Mouse (Mus musculus): ENCODE results near the gene Gabrg3. TPM values are rescaled to one million over a fixed set of nuclear protein-coding genes. Genes with fewer than 3 reads are reported as not detected.

Gene Gabrg3
- polyA plus RNA-seq, 1 experiment from 2014 or later = 0.45 TPM

- H3K27ac ChIP-seq = no peak overlapping the region
- H3K36me3 ChIP-seq = no peaks in the 10 kb centered on the region
- H3K4me1 ChIP-seq = no peaks in the 10 kb centered on the region
- H3K4me3 ChIP-seq = no peak overlapping the region
- WGBS = 51% methylated on average over 6 of the region's 6 CpGs
- no peak overlapping the region for H3K4me2 ChIP-seq
- no peaks in the 10 kb centered on the region for H3K9me3 ChIP-seq
- no peak for ATAC-seq (ENCODE audit: borderline replicate concordance, extremely low read depth, low FRiP score, low TSS enrichment)
- H3K9ac ChIP-seq = no peak overlapping the region
- H3K27me3 ChIP-seq = no peaks in the 10 kb centered on the region
These were observed 23.2 kb downstream of the Gabrg3 start for GRCm38 (mm10) chr7:57363812-57364211.

DNA sequence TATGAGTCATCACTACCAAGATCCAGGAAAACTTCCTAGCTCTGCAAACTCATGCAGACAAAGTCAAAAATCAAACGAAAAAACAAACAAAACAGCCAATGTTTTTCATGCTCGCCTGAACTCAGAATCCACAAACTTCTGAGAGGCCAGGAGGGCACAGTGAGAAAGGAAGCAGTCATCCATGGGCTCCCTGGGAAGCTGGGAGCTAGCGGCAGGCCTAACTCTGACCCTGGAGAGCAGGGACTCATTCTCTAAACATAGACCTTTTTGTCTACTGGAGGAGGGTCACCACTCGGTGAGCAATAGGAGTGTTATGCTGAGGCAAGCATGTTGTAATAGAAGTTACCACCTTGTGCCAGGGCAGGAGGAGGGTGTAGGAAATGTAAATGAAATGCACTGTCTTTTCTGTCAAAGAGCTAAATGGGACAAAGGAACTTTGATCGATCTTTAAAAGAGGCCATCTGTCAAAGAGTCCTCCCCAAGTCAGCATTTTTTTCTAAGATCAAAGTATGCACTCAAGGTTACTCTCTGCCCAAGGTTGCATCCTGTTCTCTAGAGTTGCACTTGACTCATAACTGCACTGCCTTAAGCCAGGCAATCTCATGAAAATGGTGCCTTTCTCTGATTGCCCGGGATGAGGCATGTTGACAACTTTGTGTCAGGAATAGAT lies 29.0 kb downstream of the Gabrg3 start:
- H3K36me3 ChIP-seq = no peaks in the 10 kb centered on the region
- WGBS = 56% methylated on average over 6 of the region's 6 CpGs
- H3K4me3 ChIP-seq = no peak overlapping the region
- no peak for ATAC-seq (ENCODE audit: borderline replicate concordance, extremely low read depth, low FRiP score, low TSS enrichment)
- H3K27ac ChIP-seq = no peak overlapping the region
- no peaks in the 10 kb centered on the region for H3K27me3 ChIP-seq
- no peak overlapping the region for H3K9ac ChIP-seq
- no peaks in the 10 kb centered on the region for H3K4me1 ChIP-seq
- no peak overlapping the region for H3K4me2 ChIP-seq
- no peaks in the 10 kb centered on the region for H3K9me3 ChIP-seq

DNA sequence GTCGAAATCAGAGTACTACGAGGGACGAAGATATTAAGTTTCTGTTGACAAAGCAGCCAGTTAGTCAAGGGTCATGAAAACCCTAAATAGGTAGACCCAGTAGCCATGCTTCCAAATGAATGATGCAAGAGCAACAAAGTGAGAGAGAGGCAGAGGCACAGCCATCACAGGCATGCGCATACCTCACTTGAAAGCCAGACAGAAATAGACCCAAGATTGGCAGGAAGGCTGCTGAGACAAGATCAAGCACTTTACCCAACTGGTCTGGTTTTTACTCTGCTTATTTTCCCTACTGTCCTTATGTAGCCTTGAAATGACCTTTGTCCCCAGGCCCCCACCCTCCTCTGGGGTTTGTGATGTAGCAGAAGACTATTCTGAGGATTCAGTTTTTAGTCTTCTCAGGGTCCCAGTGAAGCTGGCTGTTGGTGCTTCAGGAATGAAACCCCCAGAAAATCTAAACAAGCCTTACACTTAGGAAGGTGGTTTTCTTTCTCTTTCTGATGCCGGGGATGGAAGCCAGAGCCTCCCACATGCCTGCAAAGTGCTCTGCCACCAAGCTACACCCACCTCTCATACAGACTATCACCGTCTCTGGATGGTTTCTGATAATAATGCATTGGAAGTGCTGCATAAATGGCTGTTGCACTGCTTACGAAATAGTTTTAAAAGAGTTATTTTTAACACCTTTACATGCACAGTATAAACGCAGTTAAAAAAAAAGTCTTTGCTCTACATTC lies 30.3 kb downstream of the Gabrg3 start:
- H3K4me1 ChIP-seq = no peaks in the 10 kb centered on the region
- no peak for ATAC-seq (ENCODE audit: borderline replicate concordance, extremely low read depth, low FRiP score, low TSS enrichment)
- WGBS = 80% methylated on average over 8 of the region's 8 CpGs
- H3K27ac ChIP-seq = no peak overlapping the region
- no peaks in the 10 kb centered on the region for H3K9me3 ChIP-seq
- no peak overlapping the region for H3K4me2 ChIP-seq
- H3K4me3 ChIP-seq = no peak overlapping the region
- no peaks in the 10 kb centered on the region for H3K36me3 ChIP-seq
- H3K9ac ChIP-seq = no peak overlapping the region
- no peaks in the 10 kb centered on the region for H3K27me3 ChIP-seq

DNA sequence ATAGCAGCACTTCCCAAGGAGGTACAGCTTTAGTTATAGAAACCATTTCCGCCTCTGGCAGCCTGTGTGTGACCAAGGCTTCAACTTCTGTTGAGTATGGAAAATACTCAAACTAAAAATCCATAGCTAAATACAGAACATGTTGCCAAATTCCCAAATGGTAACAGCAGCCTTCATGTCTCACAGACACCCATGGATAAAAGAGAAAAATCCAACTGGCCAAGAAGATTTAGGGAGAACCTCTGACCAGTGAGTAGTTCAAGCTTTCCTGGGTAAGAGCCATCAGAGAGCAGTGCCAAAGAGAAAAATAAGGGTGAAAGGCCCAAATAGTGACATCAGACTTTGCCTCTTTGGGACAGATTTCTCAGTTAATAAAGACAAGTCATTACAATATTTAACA lies 38.2 kb downstream of the Gabrg3 start:
- H3K4me2 ChIP-seq = no peak overlapping the region
- H3K36me3 ChIP-seq = no peaks in the 10 kb centered on the region
- H3K27me3 ChIP-seq = no peaks in the 10 kb centered on the region
- H3K9ac ChIP-seq = no peak overlapping the region
- H3K9me3 ChIP-seq = no peaks in the 10 kb centered on the region
- WGBS = 49% methylated on average over 1 of the region's 1 CpGs
- no peak overlapping the region for H3K4me3 ChIP-seq
- H3K27ac ChIP-seq = no peak overlapping the region
- peak; percentile 80; the same call in 1 of the 2 replicates for ATAC-seq (ENCODE audit: borderline replicate concordance, extremely low read depth, low FRiP score, low TSS enrichment)
- no peaks in the 10 kb centered on the region for H3K4me1 ChIP-seq

DNA sequence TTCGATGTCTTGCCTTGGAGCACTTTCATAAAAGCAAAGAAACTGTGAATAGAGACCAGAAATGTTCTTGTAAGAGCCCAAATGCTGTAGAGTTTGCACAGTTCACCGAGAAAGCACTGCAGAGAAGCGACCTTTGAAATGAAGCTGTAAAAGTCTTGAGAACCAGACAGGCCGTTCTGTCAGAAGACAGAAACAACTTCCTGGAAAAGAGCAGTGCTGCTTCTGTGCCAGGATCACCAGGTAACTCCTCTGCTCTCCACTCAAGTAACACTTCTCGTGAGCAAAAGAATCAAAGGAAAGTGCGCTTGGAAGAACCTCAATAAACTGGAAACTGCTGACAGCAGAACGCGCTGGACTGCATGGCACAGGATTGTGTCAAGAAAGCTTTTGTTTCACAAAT lies 45.1 kb downstream of the Gabrg3 start:
- Histone ChIP-seq H3K27me3 (no peaks in the 10 kb centered on the region), H3K4me1 (no peaks in the 10 kb centered on the region), H3K9ac (no peak overlapping the region), H3K4me2 (no peak overlapping the region), H3K9me3 (no peaks in the 10 kb centered on the region), H3K36me3 (no peaks in the 10 kb centered on the region), H3K4me3 (no peak overlapping the region), H3K27ac (no peak overlapping the region)
- no peak for ATAC-seq (ENCODE audit: borderline replicate concordance, extremely low read depth, low FRiP score, low TSS enrichment)
- 68% methylated on average over 8 of the region's 8 CpGs for WGBS

DNA sequence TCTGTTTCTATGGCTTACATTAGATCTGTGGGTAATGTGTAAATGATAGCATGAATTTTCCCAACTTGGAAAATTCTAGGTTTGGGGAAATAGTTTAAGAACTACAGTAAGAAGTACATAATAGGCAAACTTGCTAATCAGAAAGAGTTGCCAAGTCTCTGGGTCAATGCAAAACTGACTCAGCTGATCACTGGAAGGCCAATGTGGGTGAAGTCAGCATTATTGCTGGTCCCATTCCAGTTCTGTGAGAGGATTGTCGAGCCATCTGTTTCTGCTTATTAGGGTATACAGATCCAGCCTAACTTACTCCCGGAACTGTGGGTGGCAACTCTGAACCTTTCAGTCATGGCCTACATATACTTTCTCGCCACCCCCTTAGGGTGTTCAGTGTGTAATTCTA lies 55.8 kb downstream of the Gabrg3 start:
- no peak overlapping the region for H3K4me2 ChIP-seq
- H3K9me3 ChIP-seq = no peaks in the 10 kb centered on the region
- no peak overlapping the region for H3K4me3 ChIP-seq
- WGBS = 83% methylated on average over 3 of the region's 3 CpGs
- no peak for ATAC-seq (ENCODE audit: borderline replicate concordance, extremely low read depth, low FRiP score, low TSS enrichment)
- H3K36me3 ChIP-seq = no peaks in the 10 kb centered on the region
- no peaks in the 10 kb centered on the region for H3K27me3 ChIP-seq
- H3K27ac ChIP-seq = no peak overlapping the region
- no peaks in the 10 kb centered on the region for H3K4me1 ChIP-seq
- H3K9ac ChIP-seq = no peak overlapping the region

GRCm38 (mm10) chr7:57330240-57330639 lies 56.7 kb downstream of the Gabrg3 start:
- 71% methylated on average over 4 of the region's 4 CpGs for WGBS
- Histone ChIP-seq H3K27ac (no peak overlapping the region), H3K27me3 (no peaks in the 10 kb centered on the region), H3K36me3 (no peaks in the 10 kb centered on the region), H3K4me2 (no peak overlapping the region), H3K4me1 (no peaks in the 10 kb centered on the region), H3K4me3 (no peak overlapping the region), H3K9ac (no peak overlapping the region), H3K9me3 (no peaks in the 10 kb centered on the region)
- no peak for ATAC-seq (ENCODE audit: borderline replicate concordance, extremely low read depth, low FRiP score, low TSS enrichment)

DNA sequence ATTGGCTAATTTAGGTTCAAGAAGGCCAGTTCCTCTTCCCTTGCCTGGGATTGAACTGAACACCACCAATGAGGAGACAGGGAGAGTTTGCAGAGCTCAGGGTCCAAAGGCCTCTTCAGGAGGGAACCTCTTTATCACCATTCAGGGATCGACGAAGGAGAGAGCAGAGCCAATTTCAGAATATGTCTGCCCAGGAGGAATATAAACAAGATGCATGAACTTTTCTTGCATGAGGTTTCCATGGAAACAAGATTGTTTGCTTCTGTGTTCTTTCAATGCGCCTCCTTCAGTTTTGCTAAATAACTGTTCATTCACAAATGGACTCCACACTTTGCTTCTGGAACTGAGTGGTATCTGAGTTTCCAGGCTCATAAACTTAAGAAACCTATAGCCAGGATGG lies 62.5 kb downstream of the Gabrg3 start:
- ATAC-seq (ENCODE audit: borderline replicate concordance, extremely low read depth, low FRiP score, low TSS enrichment) = no peak

GRCm38 (mm10) chr7:57322086-57322485 lies 64.9 kb downstream of the Gabrg3 start:
- Histone ChIP-seq H3K4me1 (no peaks in the 10 kb centered on the region), H3K36me3 (no peaks in the 10 kb centered on the region), H3K9me3 (no peaks in the 10 kb centered on the region), H3K27me3 (no peaks in the 10 kb centered on the region), H3K9ac (no peak overlapping the region), H3K4me3 (no peak overlapping the region), H3K27ac (no peak overlapping the region), H3K4me2 (no peak overlapping the region)
- 71% methylated on average over 1 of the region's 1 CpGs for WGBS
- no peak for ATAC-seq (ENCODE audit: borderline replicate concordance, extremely low read depth, low FRiP score, low TSS enrichment)

More for the DNA sequence above, 62.5 kb downstream of the Gabrg3 start:
- Histone ChIP-seq H3K27ac (no peak overlapping the region), H3K9ac (no peak overlapping the region), H3K4me3 (no peak overlapping the region), H3K4me1 (no peaks in the 10 kb centered on the region), H3K27me3 (no peaks in the 10 kb centered on the region), H3K36me3 (no peaks in the 10 kb centered on the region), H3K9me3 (no peaks in the 10 kb centered on the region), H3K4me2 (no peak overlapping the region)
- 68% methylated on average over 3 of the region's 3 CpGs for WGBS

GRCm38 (mm10) chr7:57314971-57315370 lies 72.0 kb downstream of the Gabrg3 start:
- H3K4me1 ChIP-seq = no peaks in the 10 kb centered on the region
- H3K36me3 ChIP-seq = no peaks in the 10 kb centered on the region
- no peaks in the 10 kb centered on the region for H3K27me3 ChIP-seq
- 56% methylated on average over 1 of the region's 1 CpGs for WGBS
- ATAC-seq (ENCODE audit: borderline replicate concordance, extremely low read depth, low FRiP score, low TSS enrichment) = no peak
- H3K4me2 ChIP-seq = no peak overlapping the region
- H3K9ac ChIP-seq = no peak overlapping the region
- no peak overlapping the region for H3K4me3 ChIP-seq
- no peak overlapping the region for H3K27ac ChIP-seq
- H3K9me3 ChIP-seq = no peaks in the 10 kb centered on the region

- 75% methylated on average over 2 of the region's 2 CpGs for whole genome bisulfite sequencing
- Histone ChIP-seq H3K9ac (no peak overlapping the region), H3K9me3 (no peaks in the 10 kb centered on the region), H3K4me3 (no peak overlapping the region), H3K27ac (no peak overlapping the region), H3K27me3 (no peaks in the 10 kb centered on the region), H3K4me1 (no peaks in the 10 kb centered on the region), H3K4me2 (no peak overlapping the region), H3K36me3 (no peaks in the 10 kb centered on the region)
- ATAC-seq (ENCODE audit: borderline replicate concordance, extremely low read depth, low FRiP score, low TSS enrichment) = no peak
These were observed 75.0 kb downstream of the Gabrg3 start for GRCm38 (mm10) chr7:57312018-57312417.

- no peaks in the 10 kb centered on the region for H3K27me3 ChIP-seq
- no peaks in the 10 kb centered on the region for H3K9me3 ChIP-seq
- no peak overlapping the region for H3K9ac ChIP-seq
- H3K36me3 ChIP-seq = no peaks in the 10 kb centered on the region
- no peak for ATAC-seq (ENCODE audit: borderline replicate concordance, extremely low read depth, low FRiP score, low TSS enrichment)
- no peak overlapping the region for H3K4me3 ChIP-seq
- no peak overlapping the region for H3K27ac ChIP-seq
- H3K4me2 ChIP-seq = no peak overlapping the region
- no peaks in the 10 kb centered on the region for H3K4me1 ChIP-seq
- WGBS = 52% methylated on average over 1 of the region's 1 CpGs
These were observed 79.7 kb downstream of the Gabrg3 start for GRCm38 (mm10) chr7:57307337-57307736.
